Mouse (Mus musculus) brain, embryonic 14.5 days (tissue): ENCODE measurements at regions not wholly inside any gene's neighbourhood (a gene's known extent, or its start where the extent isn't known, plus 50 kb on each side); places are given as distances from the start of the nearest gene placed in this dataset.
"Not testable (repeated sequence)": the region's sequence is repeated elsewhere in the genome, so short reads cannot be mapped to it uniquely, and the experiment has no call there.

Experiments
- CTCF ChIP-seq: fragments of 200-500 bp; IDR thresholded peaks from 2 replicates; pipeline ENCODE4 v1.5.1; 2012; ENCODE audit warnings: inconsistent platforms, mild to moderate bottlenecking, moderate library complexity, borderline replicate concordance; ENCODE audit not compliant: insufficient read depth, insufficient read length; ENCODE audit errors: extremely low read depth
- POLR2A ChIP-seq: fragments of 200-500 bp; IDR thresholded peaks from 2 replicates; pipeline ENCODE4 v1.6.1; 2012; ENCODE audit warnings: mild to moderate bottlenecking, inconsistent platforms, borderline replicate concordance; ENCODE audit not compliant: poor library complexity, insufficient read depth, insufficient read length, severe bottlenecking; ENCODE audit errors: extremely low read depth

GRCm38 (mm10) chr13:50314001-50314400 is 63.9 kb upstream of the Gm906 start:
- not testable (repeated sequence) for TF ChIP-seq POLR2A, CTCF
